Mouse (Mus musculus): ENCODE measurements around the gene Ift20.

DNA sequence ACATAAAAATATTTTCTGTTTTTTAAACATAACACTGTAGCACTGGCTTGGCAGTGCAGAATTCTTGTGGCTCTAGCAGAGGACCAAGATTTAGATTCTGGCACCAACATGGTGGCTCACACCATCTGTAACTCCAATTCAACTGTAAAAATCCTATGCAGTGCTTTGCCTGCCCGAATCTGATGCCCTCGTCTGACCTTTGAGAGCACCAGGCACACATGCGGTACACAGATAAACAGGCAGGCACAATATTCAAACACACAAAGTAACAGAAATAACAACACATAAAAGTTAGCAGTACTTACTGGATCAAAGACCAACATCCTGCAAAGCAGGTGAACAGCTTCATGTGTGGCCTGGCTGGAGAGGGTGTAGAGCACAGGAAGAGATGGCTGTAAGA is 38.4 kb downstream of the Ift20 start:
- TF ChIP-seq CTCF (IDR thresholded peaks at IDR 0.05) (no peak), EP300 (IDR thresholded peaks at IDR 0.05) (no peak)

Data from lung, postnatal 0 days (tissue).